Mouse (Mus musculus) liver, embryonic 14.5 days (tissue): ENCODE data around the gene Rnf141. TPM values are rescaled to one million over a fixed set of nuclear protein-coding genes. Genes with fewer than 3 reads are reported as not detected.

Source experiments
- ATAC-seq: fragments of 200-750 bp; cut with Nextera tagmentation; 2 replicates; pipeline ENCODE4 v1.8.0; 2017; ENCODE audit warnings: moderate number of reproducible peaks, mild to moderate bottlenecking, moderate library complexity; ENCODE audit not compliant: insufficient read depth
- DNase-seq, 3 experiments: peaks; one replicate each; pipeline ENCODE4 v3.0.0-alpha.2; 2012 to 2013; ENCODE audit warnings: low read depth in 3 of 3, low spot score in 3 of 3
- H3K27ac ChIP-seq: fragments of 300-500 bp; sonication (generic); 2 replicates; pipeline ENCODE4 v1.5.1; 2014; ENCODE audit warnings: moderate library complexity, mild to moderate bottlenecking, control low read depth, inconsistent platforms
- H3K27me3 ChIP-seq: fragments of 300-500 bp; sonication (generic); 2 replicates; pipeline ENCODE4 v1.6.1; 2014; ENCODE audit warnings: mild to moderate bottlenecking, low read length, moderate library complexity; ENCODE audit not compliant: control insufficient read depth, insufficient read depth
- H3K36me3 ChIP-seq: fragments of 300-500 bp; sonication (generic); replicated peaks from 2 replicates; pipeline ENCODE4 v1.6.1; 2014; ENCODE audit warnings: low read depth; ENCODE audit not compliant: control insufficient read depth, insufficient read depth
- H3K4me1 ChIP-seq, 2 experiments: fragments of 200-500 bp in 1 of 2; fragments of 300-500 bp in 1 of 2; sonication (generic) in 1 of 2; replicated peaks; 2 replicates each; pipeline ENCODE4 v1.6.1; 2012 to 2014; ENCODE audit warnings: antibody characterized with exemption in 1 of 2, inconsistent platforms in 1 of 2, low read length in 1 of 2; ENCODE audit not compliant: control insufficient read depth in 2 of 2, insufficient read depth in 2 of 2
- H3K4me2 ChIP-seq: fragments of 300-500 bp; sonication (generic); 2 replicates; pipeline ENCODE4 v1.6.1; 2014; ENCODE audit warnings: low read depth, mild to moderate bottlenecking, control low read depth, moderate library complexity
- H3K4me3 ChIP-seq, 2 experiments: fragments of 200-500 bp in 1 of 2; fragments of 300-500 bp in 1 of 2; sonication (generic) in 1 of 2; 2 replicates each; pipeline ENCODE4 v1.5.1; 2012 to 2014; ENCODE audit warnings: low read depth in 2 of 2, low read length in 2 of 2, mild to moderate bottlenecking in 2 of 2, control low read depth in 1 of 2, inconsistent platforms in 1 of 2, moderate library complexity in 1 of 2; ENCODE audit not compliant: insufficient read depth in 1 of 2
- H3K9ac ChIP-seq: fragments of 300-500 bp; sonication (generic); replicated peaks from 2 replicates; pipeline ENCODE4 v1.6.1; 2014; ENCODE audit warnings: mild to moderate bottlenecking, control low read depth, moderate library complexity
- H3K9me3 ChIP-seq: fragments of 300-500 bp; sonication (generic); 2 replicates; pipeline ENCODE4 v1.6.1; 2016; ENCODE audit warnings: low read length, mixed read lengths; ENCODE audit not compliant: control insufficient read depth
- CTCF ChIP-seq: IDR thresholded peaks from 2 replicates; pipeline ENCODE4 v1.5.1; 2016; ENCODE audit warnings: antibody characterized with exemption, low read depth, control low read depth
- EP300 ChIP-seq: IDR thresholded peaks from 2 replicates; pipeline ENCODE4 v1.6.1; 2016; ENCODE audit warnings: antibody characterized with exemption, low read depth
- WGBS: fragments of 180-500 bp; shearing (Covaris S2); extraction: QIAGEN DNeasy Blood & Tissue Kit; methylation state at CpG from one replicate; pipeline ENCODE4 v1.1.7; 2014; ENCODE audit not compliant: insufficient replicate concordance; 5-methylcytosine and 5-hydroxymethylcytosine counted together
- polyA plus RNA-seq, 2 experiments: library from polyadenylated mRNA; depleted of rRNA in 1 of 2; stranded (reverse) in 1 of 2; unstranded in 1 of 2; fragments of >200 nt; fragmentation: Nextera tagmentation in 1 of 2; extraction: Ambion mirVana in 1 of 2; gene quantifications; 2 replicates each; pipeline versions ENCODE4 v1.2.1 to v1.2.3; 2012 to 2014

The Rnf141 gene
- polyA plus RNA-seq, 2 experiments: 17.4 to 25.4 TPM

DNA sequence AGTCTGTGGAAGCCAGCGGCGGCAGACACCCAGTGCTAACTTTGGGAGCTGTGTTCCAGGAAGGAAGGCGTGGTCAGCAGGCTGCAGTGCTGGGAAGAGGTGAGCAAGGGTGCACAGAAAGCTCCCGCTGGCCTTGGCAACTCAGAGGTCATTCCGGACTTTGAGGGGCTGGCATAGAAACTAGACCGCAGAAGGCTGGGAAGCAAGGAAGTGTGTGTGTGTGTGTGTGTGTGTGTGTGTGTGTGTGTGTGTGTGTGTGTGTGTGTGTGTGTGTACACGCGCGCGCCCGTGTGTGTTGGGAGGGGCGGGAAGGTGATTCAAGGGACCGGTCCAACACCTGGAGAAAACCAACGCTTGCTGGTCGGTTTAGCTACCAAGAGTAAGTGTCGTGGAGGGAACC, 76.3 kb downstream of the Rnf141 start, which contains the start of gene Ampd3:
Gene Ampd3 (plus strand): TSS at position 206 of the 400 bp plus-strand sequence.
- no peaks in the 10 kb centered on the region for H3K36me3 ChIP-seq
- no peaks in the 10 kb centered on the region for H3K9me3 ChIP-seq
- peak within 1 kb of the TSS; percentile 57 for H3K9ac ChIP-seq
- peak within 1 kb of the TSS; percentile 51; the same call in 1 of the 2 replicates for H3K27ac ChIP-seq
- WGBS: 45% methylated on average over 16 of the region's 16 CpGs
- peak within 1 kb of the TSS; percentile 51 to 58 for H3K4me3 ChIP-seq
- H3K4me1 ChIP-seq: peaks cover 41 to 42% of the 10 kb centered on the region in 2 experiments
- no peak for ATAC-seq
- peak within 1 kb of the TSS; percentile 97 for H3K4me2 ChIP-seq
- TF ChIP-seq EP300 (no peak), CTCF (no peak)
- DNase-seq: no peak
- peaks cover 2% of the 10 kb centered on the region; the same call in 1 of the 2 replicates for H3K27me3 ChIP-seq

DNA sequence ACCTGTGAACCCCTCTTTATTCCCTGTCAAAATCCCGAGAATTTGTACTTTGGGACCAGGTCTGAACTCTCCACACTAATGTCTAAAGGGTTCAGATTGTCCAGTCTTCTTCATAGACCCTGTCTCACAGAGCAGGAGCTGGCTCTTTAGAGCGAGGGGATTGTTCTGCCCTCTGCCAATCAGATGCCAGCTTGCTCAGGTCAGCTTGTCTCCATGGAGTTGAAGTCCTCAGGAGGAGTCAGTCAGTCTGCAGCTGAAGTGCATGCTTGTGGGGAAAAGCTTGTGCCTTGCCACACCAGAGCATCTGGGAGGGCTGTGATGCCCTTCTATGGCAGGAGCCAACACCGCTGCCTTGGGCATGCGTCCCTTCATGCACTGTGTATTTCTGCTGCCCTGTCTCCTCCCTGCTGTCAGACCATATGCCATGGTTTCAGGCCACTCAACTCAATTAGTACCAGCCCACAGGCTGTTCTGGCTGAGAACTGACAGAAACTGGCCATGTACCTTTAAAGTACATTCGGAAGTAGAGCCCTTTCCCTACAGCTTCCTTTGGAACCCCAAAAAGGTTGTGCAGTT, 81.6 kb downstream of the Rnf141 start:
- DNase-seq: no peak
- Histone ChIP-seq H3K4me1 (no peaks in the 10 kb centered on the region), H3K9me3 (no peaks in the 10 kb centered on the region), H3K9ac (no peak overlapping the region), H3K36me3 (no peaks in the 10 kb centered on the region), H3K27me3 (no peaks in the 10 kb centered on the region; the same call in 1 of the 2 replicates), H3K27ac (no peak overlapping the region), H3K4me2 (no peak overlapping the region), H3K4me3 (no peak overlapping the region)
- 71% methylated on average over 5 of the region's 5 CpGs for WGBS
- TF ChIP-seq EP300: no peak
- TF ChIP-seq CTCF: no peak
- no peak for ATAC-seq

DNA sequence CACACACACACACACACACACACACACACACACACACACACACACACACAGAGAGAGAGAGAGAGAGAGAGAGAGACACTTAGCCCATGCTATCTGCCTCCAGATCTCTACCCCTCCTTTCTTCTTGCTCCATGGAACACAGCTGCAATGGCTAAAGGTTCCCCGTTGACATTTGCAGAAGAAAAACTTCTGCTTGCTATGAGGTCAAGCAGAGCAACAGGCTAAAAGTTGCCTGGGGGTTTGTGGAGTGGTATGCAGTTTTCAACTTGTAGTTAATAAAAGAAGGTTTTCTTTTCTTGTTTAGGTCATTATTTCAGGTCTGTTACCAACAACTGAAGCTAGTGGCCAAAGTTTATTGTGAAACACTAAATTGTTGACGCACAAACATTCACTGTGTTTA, 87.8 kb downstream of the Rnf141 start:
- H3K4me2 ChIP-seq: no peak overlapping the region
- no peak for ATAC-seq
- no peak overlapping the region for H3K9ac ChIP-seq
- 41% methylated on average over 2 of the region's 2 CpGs for WGBS
- no peak for TF ChIP-seq CTCF
- TF ChIP-seq EP300: no peak
- H3K9me3 ChIP-seq: no peaks in the 10 kb centered on the region
- no peaks in the 10 kb centered on the region for H3K27me3 ChIP-seq
- H3K4me3 ChIP-seq: no peak overlapping the region
- H3K27ac ChIP-seq: no peak overlapping the region
- H3K4me1 ChIP-seq: no peaks in the 10 kb centered on the region
- no peak for DNase-seq
- H3K36me3 ChIP-seq: no peaks in the 10 kb centered on the region

DNA sequence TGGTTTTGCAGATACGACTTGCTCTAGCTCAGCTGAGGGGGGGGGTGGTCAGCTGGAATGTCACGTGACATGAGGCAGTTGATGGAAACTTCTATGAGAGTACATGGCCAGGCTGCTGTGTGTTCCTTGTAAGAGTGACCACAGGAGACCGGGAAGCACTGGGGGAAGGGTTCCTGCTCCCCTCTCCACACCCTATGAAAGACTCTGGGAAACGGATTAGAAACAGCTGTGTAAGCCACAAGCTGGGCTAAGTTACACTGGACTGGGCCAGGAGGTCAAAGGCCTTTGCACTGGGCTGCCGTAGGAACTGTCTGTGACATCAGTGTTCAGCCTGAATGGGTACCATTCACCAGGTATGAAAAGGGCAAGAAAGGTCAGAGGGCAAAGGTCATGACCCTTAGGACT, 90.3 kb downstream of the Rnf141 start:
- H3K4me2 ChIP-seq: no peak overlapping the region
- ATAC-seq (no peak), DNase-seq (no peak)
- H3K9me3 ChIP-seq: no peaks in the 10 kb centered on the region
- no peak overlapping the region for H3K27ac ChIP-seq
- no peaks in the 10 kb centered on the region for H3K27me3 ChIP-seq
- 45% methylated on average over 5 of the region's 5 CpGs for WGBS
- TF ChIP-seq CTCF (no peak), EP300 (no peak)
- no peak overlapping the region for H3K9ac ChIP-seq
- H3K4me3 ChIP-seq: no peak overlapping the region
- H3K36me3 ChIP-seq: no peaks in the 10 kb centered on the region
- H3K4me1 ChIP-seq: no peaks in the 10 kb centered on the region

DNA sequence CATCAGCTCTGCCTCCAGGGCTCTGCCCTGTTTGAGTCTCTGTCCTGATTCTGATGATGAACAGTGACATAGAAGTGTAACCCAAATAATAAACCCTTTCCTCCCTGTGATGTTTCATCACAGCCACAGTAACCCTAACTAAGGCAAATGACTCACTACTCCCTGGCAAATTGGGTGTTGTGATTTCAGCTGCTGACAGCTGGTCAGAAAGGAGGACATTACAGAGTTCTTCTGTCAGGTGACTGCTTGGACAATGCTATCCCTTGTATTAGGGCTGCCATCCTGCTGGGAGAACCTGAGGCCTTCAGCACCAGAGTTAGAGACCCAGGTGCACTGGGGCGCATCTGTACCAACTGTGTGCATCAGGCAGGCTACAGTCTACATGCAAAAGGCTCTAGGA, 90.9 kb downstream of the Rnf141 start:
- WGBS: 71% methylated on average over 1 of the region's 1 CpGs
- DNase-seq: no peak

More for the DNA sequence above, 90.9 kb downstream of the Rnf141 start:
- Histone ChIP-seq H3K9me3 (no peaks in the 10 kb centered on the region), H3K4me1 (no peaks in the 10 kb centered on the region), H3K4me2 (no peak overlapping the region), H3K9ac (no peak overlapping the region), H3K4me3 (no peak overlapping the region), H3K36me3 (no peaks in the 10 kb centered on the region), H3K27ac (no peak overlapping the region), H3K27me3 (no peaks in the 10 kb centered on the region)
- ATAC-seq: no peak
- no peak for TF ChIP-seq CTCF
- no peak for TF ChIP-seq EP300
